Mouse (Mus musculus): Measurements from ENCODE around the gene Ficd. TPM values are rescaled to one million over a fixed set of nuclear protein-coding genes. Genes with fewer than 3 reads are reported as not detected.

The Ficd gene
- polyA plus RNA-seq, 1 experiment = 6.2 TPM

GRCm38 (mm10) chr5:113730641-113731121, 4.9 kb upstream of the Ficd start:
- DNase-seq (ENCODE audit: low spot score) = no peak

DNA sequence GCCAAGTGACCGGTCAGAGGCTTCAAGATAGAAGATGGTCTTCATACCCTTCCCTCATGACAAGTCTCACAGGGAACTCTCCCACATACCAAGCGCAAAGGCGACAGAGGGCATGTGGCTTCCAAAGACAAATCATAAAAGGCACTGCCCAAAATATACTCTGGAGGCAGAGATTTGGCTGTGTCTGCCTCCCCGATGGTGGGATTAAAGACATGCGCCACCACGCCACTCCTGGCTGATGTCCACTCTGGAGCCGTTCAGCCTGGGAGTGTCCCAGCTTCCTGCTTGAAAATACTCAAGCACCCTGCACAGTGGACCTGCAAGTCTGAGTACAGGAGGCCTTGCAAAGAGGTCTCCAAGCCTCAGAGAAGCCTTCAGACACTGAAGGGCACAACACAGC, 4.4 kb upstream of the Ficd start:
- no peak for DNase-seq (ENCODE audit: low spot score)

GRCm38 (mm10) chr5:113732182-113732581, 3.4 kb upstream of the Ficd start:
- no peak for DNase-seq (ENCODE audit: low spot score)

- no peak for DNase-seq (ENCODE audit: low spot score)
These were observed 1.2 kb upstream of the Ficd start for GRCm38 (mm10) chr5:113734376-113734775.

DNA sequence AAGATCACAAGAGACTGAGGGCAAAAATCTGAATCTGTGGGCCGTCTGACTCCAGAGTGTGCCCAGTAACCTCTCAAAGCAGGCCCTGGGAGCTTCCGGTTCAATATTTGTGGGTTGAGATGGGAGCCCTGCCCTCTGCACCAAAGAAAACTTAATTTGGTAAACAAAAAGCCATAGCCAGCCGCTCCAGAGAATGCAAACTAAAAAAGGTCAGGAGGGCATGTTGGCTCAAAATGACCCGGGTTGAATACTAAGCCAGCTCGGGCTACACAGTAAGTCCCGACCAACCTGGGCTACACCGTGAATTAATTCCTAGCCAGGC, 619 bp upstream of the Ficd start:
- no peak for DNase-seq (ENCODE audit: low spot score)

GRCm38 (mm10) chr5:113736113-113736502, 505 bp downstream of the Ficd start:
- no peak for DNase-seq (ENCODE audit: low spot score)

GRCm38 (mm10) chr5:113736522-113737164, 1.0 kb downstream of the Ficd start:
- DNase-seq (ENCODE audit: low spot score) = no peak

- no peak for DNase-seq (ENCODE audit: low spot score)
These were observed 2.1 kb downstream of the Ficd start for GRCm38 (mm10) chr5:113737607-113738237.

- no peak for DNase-seq (ENCODE audit: low spot score)
These were observed 12.0 kb downstream of the Ficd start for GRCm38 (mm10) chr5:113747629-113748028.

GRCm38 (mm10) chr5:113748556-113749331, 13.1 kb downstream of the Ficd start:
- no peak for DNase-seq (ENCODE audit: low spot score)

- DNase-seq (ENCODE audit: low spot score) = no peak
These were observed 16.0 kb downstream of the Ficd start for GRCm38 (mm10) chr5:113751521-113752157.

DNA sequence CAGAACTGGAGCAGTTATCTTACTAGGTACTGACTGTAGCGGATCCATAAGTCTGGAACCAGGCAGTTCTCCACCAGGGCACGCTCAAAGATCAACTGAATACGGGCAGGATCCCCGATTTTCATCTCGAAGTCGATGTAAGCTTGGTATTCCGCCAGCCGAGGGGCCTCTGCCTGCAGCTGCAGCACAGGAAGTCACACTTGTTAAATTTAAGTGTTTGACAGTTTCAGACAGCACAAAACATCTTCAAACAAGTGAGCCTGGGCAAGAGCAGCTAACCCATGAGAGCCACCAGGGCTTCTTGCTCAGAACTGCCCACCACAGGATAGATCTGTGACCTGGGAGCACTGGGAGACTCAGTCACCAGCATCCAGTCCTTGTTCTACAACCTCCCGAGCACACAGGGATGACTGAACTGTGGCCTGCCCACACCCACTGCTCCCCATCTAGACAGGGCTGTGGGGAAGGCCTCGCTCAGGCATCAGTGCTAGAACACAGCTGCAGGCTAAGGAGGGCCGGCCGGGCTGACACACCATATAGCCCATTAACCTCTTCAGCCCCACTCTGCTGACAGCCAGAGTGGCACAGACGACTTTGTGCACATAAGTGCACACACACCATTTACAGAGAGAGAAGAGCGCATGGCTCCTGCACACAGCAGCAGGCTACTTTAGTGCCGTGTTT, 19.9 kb downstream of the Ficd start:
- no peak for DNase-seq (ENCODE audit: low spot score)

DNA sequence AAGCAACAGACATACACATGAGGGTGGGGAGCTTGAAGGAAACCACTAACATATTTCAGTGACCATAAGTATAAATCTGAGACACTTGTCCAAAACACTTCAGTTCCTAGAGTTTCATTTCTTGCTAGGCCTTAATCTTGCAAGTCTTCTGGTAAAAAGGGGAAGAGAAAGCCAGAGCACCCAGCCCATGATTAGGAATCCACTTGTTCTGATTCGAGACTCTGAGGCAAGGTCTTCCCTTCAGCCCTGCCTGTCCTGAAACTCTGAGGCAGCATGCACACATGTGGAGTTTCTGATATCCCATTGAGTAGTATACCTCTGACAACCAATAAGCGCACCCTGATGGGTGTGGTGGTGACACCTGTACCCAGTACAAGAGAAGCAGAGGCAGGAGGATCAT, 26.0 kb downstream of the Ficd start:
- no peak for DNase-seq (ENCODE audit: low spot score)

- DNase-seq (ENCODE audit: low spot score) = no peak
These were observed 28.8 kb downstream of the Ficd start for GRCm38 (mm10) chr5:113764426-113764825.

GRCm38 (mm10) chr5:113765641-113766526, 30.3 kb downstream of the Ficd start:
- no peak for DNase-seq (ENCODE audit: low spot score)

DNA sequence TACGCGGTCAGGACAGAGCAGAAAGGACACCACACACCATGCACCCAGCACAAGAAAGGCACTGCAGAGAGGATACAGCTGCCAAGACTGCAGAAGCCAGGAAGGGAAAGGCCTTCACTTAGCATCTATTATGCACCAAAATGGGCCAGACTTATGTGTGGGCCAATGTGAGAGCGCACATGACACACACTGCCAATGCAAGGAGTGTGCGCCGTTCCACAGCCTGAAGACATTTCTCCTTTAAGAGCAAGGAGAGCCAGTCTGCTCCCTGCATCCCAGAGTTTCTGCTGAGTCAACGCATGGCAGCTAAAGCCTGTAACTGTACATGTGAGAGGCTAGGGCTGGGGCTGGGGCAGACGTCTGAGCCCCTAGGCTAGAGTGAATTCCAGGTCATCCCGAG, 33.2 kb downstream of the Ficd start:
- no peak for DNase-seq (ENCODE audit: low spot score)

DNA sequence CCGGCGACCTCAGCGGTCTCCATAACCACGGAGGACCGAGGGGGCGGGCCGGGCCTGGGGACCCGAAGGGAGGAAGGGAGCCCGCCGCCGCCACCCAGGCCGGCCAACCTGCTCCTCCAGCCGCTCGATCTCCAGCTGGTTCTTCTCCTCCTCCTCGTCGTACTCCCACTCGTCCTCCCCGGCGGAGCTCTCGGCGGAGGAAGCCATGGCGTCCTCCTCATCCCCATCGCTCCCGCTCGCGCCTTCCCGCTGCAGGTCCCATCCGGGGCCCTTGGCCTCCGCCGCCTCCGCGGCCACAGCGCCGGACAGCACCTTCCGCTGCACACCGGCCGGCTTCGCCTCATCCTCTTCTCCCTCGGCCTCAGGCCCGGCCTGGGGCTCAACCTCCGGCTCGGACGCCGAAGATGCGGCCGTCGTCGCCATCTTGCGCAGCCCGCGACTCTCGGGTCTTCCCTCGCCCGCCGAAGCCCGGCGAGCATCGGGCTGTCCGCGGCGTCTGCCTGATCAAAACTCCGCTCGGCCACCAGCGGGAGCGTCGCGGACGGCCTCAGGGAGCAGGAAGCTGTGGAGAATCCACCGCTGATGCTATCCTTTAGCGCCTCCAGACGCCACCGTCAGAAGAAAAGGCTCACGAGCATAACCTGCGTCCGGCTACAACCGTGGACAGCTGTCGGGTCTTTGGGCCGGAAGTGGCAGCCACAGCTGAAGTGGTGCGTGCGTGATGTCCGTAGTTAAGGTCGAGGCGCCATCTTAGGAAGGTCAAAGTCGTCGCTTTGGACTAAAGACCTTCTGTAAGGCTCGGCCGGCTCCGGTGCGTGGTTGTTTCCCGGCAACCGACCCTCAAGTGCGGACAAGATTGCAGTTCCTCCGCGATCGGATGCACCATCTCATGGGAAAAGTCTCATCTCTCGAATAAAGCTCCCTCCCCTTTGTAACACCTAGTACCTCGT, 35.9 kb downstream of the Ficd start:
- DNase-seq (ENCODE audit: low spot score) = peak; percentile 88

DNA sequence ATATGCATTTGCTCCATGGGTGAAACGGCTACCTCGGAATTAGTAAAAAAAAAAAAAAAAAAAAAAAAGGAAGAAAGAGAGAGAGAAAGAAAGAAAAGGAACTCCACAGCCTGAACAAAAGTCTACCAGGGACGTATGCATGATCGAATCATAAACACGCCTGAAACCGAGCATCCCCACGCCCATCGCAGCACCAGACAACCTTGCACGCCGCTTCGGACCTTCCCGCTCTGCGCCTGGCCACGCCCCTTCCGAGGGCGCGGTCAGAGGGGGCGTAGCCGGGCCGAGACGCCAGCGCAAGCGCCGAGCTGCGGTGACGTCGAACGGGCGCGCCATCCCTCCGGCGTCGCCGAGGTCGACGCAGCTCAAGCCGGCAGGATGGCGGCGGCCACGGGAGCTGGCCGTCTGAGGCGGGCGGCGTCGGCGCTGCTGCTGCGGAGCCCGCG, 36.9 kb downstream of the Ficd start, which contains the start of the genes Sart3 and Iscu:
Gene Sart3, minus strand, starts transcription at position 61 of the 446 bp plus-strand sequence.
Gene Iscu, plus strand, starts transcription at position 299 of the 446 bp plus-strand sequence.
- DNase-seq (ENCODE audit: low spot score) = peak; percentile 91

GRCm38 (mm10) chr5:113772905-113773519, 37.4 kb downstream of the Ficd start:
- no peak for DNase-seq (ENCODE audit: low spot score)
